Mouse (Mus musculus) gastrocnemius, postnatal 36 days (tissue): ENCODE results near the gene Zfyve27. TPM values are rescaled to one million over a fixed set of nuclear protein-coding genes. Genes with fewer than 3 reads are reported as not detected.

Experiments
- DNase-seq, 2 experiments: peaks; one replicate each; pipeline ENCODE4 v3.0.0; 2022
- intact Hi-C: fragments of 180-260 bp; cut with DNase I; formaldehyde crosslinking; loops from one replicate; pipeline ENCODE4 v1.15.1; 2025
- total RNA-seq, 2 experiments: library from RNA; stranded (reverse); gene quantifications; 2 replicates each; pipeline ENCODE4 v1.2.3; 2021

The Zfyve27 gene
- total RNA-seq, 2 experiments from 2014 or later: 11.4 to 12.6 TPM

- intact Hi-C loops: loop anchor here (1.0 kb wide), 1 partner anchor 54 kb away; no protein-coding TSS in a partner anchor
- no peak for DNase-seq
Observed at GRCm38 (mm10) chr19:42216699-42217373, 53.1 kb downstream of the Zfyve27 start.

GRCm38 (mm10) chr19:42217374-42217763 is 53.6 kb downstream of the Zfyve27 start:
- intact Hi-C loops: loop anchor here (1.0 kb wide), 1 partner anchor 54 kb away; no protein-coding TSS in a partner anchor
- no peak for DNase-seq

GRCm38 (mm10) chr19:42226451-42226850 is 62.7 kb downstream of the Zfyve27 start:
- intact Hi-C loops: no loop called here
- no peak for DNase-seq

- intact Hi-C loops: no loop called here
- DNase-seq: no peak
Observed at GRCm38 (mm10) chr19:42229499-42230287, 65.9 kb downstream of the Zfyve27 start.

- intact Hi-C loops: no loop called here
- no peak for DNase-seq
Observed at GRCm38 (mm10) chr19:42230288-42230568, 66.5 kb downstream of the Zfyve27 start.

- intact Hi-C loops: no loop called here
- peak; percentile 14 to 24 for DNase-seq
Observed at GRCm38 (mm10) chr19:42230986-42231385, 67.2 kb downstream of the Zfyve27 start.

- intact Hi-C loops: no loop called here
- peak; percentile 24 to 26 for DNase-seq
Observed at GRCm38 (mm10) chr19:42237602-42238340, 74.0 kb downstream of the Zfyve27 start.

- intact Hi-C loops: no loop called here
- DNase-seq: peak; percentile 29 to 42
Observed at GRCm38 (mm10) chr19:42238341-42238715, 74.6 kb downstream of the Zfyve27 start.

GRCm38 (mm10) chr19:42240881-42241280 is 77.1 kb downstream of the Zfyve27 start:
- DNase-seq: no peak
- intact Hi-C loops: no loop called here

GRCm38 (mm10) chr19:42243401-42243800 is 79.7 kb downstream of the Zfyve27 start:
- intact Hi-C loops: no loop called here

More at GRCm38 (mm10) chr19:42243401-42243800, 79.7 kb downstream of the Zfyve27 start:
- DNase-seq: no peak

Other genes with a start within 250 kb of the Zfyve27 start
- gene Exosc1, start 230.5 kb upstream of the Zfyve27 start, total RNA-seq: 10 to 100 TPM; 13.2 to 15.3 TPM
- gene Zdhhc16, start 230.5 kb upstream of the Zfyve27 start, total RNA-seq: 10 to 100 TPM; 20.7 to 21.3 TPM
- 1 to 10 TPM; 6.6 to 7.7 TPM for gene Mms19, start 182.8 kb upstream of the Zfyve27 start, total RNA-seq
- 10 to 100 TPM; 11.7 to 13.4 TPM for gene Ubtd1, start 182.2 kb upstream of the Zfyve27 start, total RNA-seq
- gene Ankrd2, start 128.0 kb upstream of the Zfyve27 start, total RNA-seq: 100 to 1,000 TPM; 121 to 331 TPM
- gene Hoga1, start 118.3 kb upstream of the Zfyve27 start, total RNA-seq: 1 to 10 TPM; 2.9 to 3.7 TPM
- under 1 TPM; 0.30 to 0.38 TPM for gene 4933411K16Rik, start 111.7 kb upstream of the Zfyve27 start, total RNA-seq
- 1 to 10 TPM; 2.1 to 2.6 TPM for gene Morn4, start 77.6 kb upstream of the Zfyve27 start, total RNA-seq
- gene Pi4k2a, start 73.5 kb upstream of the Zfyve27 start, total RNA-seq: 10 to 100 TPM; 11.0 to 14.1 TPM
- 10 to 100 TPM in 1 of 2 experiments, 1 to 10 TPM in 1; 7.5 to 10.5 TPM for gene Avpi1, start 34.9 kb upstream of the Zfyve27 start, total RNA-seq
- 1 to 10 TPM; 5.3 to 6.9 TPM for gene Marveld1, start 16.6 kb upstream of the Zfyve27 start, total RNA-seq
- gene Sfrp5, start 38.3 kb downstream of the Zfyve27 start, total RNA-seq: 1 to 10 TPM; 1.9 to 6.3 TPM
- gene Golga7b, start 83.6 kb downstream of the Zfyve27 start, total RNA-seq: 1 to 10 TPM; 2.0 to 3.2 TPM